Mouse (Mus musculus): ENCODE data around the gene Man2a2.

DNA sequence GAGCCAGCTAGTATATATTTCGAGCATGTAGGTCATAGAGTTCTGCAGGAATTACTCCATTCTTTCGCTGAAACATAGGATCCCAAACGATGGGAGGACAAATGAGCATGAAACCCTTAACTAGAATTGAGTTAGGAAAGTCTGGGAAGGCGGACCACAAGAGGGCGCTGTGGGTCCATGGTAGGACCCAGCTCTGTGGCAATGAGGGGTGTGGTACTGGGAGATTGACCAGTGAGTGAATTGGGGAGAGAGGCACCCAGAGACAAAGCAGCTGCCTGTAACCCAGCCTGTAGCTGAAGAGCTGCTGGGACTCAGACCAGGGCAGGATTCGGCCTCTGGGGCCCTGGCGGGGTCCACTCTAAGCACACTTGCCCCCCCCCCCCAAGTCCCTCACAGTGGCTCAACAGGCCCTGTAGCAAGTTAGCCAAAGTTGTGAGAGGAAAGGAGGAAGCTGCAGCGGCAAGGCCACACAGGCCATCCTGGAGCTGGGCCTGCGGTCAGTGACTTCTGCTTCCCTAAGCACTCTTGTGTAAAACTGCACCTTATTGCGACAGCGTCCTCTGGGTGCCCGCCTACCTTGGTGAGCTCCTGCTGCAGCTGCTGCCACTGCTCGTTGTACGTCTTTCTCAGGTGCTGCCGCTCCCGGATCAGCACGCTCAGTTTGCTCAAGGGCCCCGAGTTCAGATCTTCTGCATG lies 15.2 kb upstream of the Man2a2 start:
- peak; percentile 42; the same call in 1 of the 2 replicates for TF ChIP-seq POLR2A (IDR thresholded peaks at IDR 0.05; ENCODE audit: borderline replicate concordance, extremely low read depth, low read depth, low read length)
- peak; percentile 96 for TF ChIP-seq CTCF (IDR thresholded peaks at IDR 0.05; ENCODE audit: insufficient read depth, low read length)
